Mouse (Mus musculus): ENCODE results near the gene Nrg4.

Gene Nrg4

GRCm38 (mm10) chr9:55213396-55213795 is 113.2 kb downstream of the Nrg4 start:
- no peak for DNase-seq (ENCODE audit: low spot score)

DNA sequence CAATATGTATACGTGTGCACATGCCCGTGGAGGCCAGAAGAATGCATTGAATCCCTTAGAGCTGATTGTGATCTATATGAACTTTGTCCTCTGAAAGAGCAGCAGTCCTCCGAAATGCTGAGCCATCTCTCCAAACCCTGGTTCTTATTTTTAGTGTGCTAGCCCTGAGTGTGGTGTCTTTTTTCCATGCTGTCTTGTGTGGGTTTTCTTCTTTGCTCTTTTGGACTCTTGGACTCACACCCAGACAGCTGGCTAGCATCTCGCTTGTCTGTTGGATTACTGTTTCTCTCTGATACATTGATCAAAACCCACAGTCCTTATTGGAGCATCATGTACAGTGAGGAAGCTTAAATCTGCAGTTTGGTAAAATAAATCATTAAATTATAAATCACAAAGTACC is 115.0 kb downstream of the Nrg4 start:
- no peak for DNase-seq (ENCODE audit: low spot score)

- peak; percentile 80 for DNase-seq (ENCODE audit: low spot score)
Measured at GRCm38 (mm10) chr9:55208790-55209481, 117.7 kb downstream of the Nrg4 start, which contains the start of gene Fbxo22. Gene Fbxo22 (plus strand): TSS chr9:55208925.

DNA sequence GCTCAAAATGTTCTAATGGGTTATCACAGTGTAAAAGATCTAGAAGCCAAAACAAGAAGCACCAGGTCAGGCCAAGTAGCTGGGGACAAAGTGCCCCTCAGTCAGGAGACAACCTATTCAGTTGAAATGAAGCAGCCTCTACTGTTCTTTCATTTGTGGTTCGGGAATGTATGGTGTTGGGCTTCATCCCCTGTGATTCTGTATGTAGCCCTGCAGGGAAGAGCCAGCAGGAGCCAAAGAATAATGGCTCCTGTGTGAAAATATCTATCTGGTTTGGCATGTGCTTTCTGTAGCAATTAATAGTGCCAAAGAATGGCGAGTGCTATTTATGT is 118.2 kb downstream of the Nrg4 start:
- no peak for DNase-seq (ENCODE audit: low spot score)

- DNase-seq (ENCODE audit: low spot score), result no peak
Measured at GRCm38 (mm10) chr9:55199348-55199747, 127.3 kb downstream of the Nrg4 start.

GRCm38 (mm10) chr9:55198260-55198659 is 128.4 kb downstream of the Nrg4 start:
- DNase-seq (ENCODE audit: low spot score), result no peak

GRCm38 (mm10) chr9:55195876-55196275 is 130.8 kb downstream of the Nrg4 start:
- DNase-seq (ENCODE audit: low spot score), result no peak

DNA sequence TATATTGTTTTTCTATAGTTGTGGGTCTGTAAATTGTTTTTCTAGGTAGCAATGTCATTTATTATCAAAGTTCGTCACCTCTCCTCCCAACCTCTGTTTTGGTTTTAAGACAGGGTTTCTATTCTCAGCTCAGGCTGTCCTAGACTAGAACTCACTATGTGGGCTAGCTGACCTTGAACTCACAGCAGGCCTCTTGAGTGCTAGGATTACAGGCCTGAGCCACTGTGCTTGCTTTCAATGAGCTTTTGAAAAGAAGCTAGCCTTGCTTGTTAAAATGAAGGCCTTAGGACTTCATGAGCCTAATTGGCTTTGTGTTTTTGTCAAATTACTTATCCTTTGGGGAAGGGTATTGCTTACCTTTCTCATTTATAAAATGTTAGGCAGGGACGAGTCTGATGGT is 152.4 kb downstream of the Nrg4 start:
- DNase-seq (ENCODE audit: low spot score), result no peak

DNA sequence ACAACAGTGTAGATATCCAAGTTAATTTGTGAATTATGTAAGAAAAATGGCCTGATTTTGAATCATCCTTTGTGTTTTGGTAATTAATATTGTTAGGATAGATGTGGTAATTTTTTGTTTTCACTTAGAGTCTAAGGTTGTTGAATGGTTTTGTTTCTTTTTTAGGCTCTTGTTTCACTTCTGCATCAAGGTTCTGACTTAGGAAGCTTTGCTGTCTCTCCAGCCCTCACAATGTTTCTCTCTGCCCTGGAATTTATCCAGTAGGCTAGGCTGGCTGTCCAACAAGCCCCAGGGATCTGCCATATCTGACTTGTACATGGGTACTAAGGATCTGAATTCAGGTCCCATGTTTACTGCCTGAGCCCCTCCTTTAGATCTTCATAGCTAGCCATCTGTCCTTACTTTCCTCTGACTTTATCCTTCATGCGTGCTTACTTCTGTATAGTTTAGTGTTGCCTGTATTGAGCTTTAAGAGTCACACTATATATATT is 154.4 kb downstream of the Nrg4 start:
- DNase-seq (ENCODE audit: low spot score), result no peak

GRCm38 (mm10) chr9:55170655-55171412 is 155.8 kb downstream of the Nrg4 start:
- no peak for DNase-seq (ENCODE audit: low spot score)

All from layer of hippocampus, adult 11-12 months (tissue).